Mouse (Mus musculus): ENCODE data around the gene Derl3. TPM values are rescaled to one million over a fixed set of nuclear protein-coding genes. Genes with fewer than 3 reads are reported as not detected.

Derl3 gene
- polyA plus RNA-seq, 2 experiments, result 3.0 to 6.7 TPM

GRCm38 (mm10) chr10:75937851-75938643 is 44.8 kb downstream of the Derl3 start:
- peaks cover 21% of the 10 kb centered on the region for H3K27me3 ChIP-seq (ENCODE audit: control insufficient read depth, insufficient read depth, low read length)
- H3K4me3 ChIP-seq (replicated peaks; ENCODE audit: low read length), result no peak overlapping the region
- no peak for DNase-seq (ENCODE audit: low spot score)
- H3K36me3 ChIP-seq (ENCODE audit: control insufficient read depth, insufficient read depth, low read length), result no peaks in the 10 kb centered on the region
- H3K9ac ChIP-seq (ENCODE audit: low read depth, low read length, severe bottlenecking), result no peak overlapping the region
- no peak for ATAC-seq (ENCODE audit: low FRiP score, low read depth)
- H3K4me1 ChIP-seq (ENCODE audit: control insufficient read depth, insufficient read depth, low read length), result peaks cover 4% of the 10 kb centered on the region
- H3K9me3 ChIP-seq (ENCODE audit: control insufficient read depth, low read length), result no peaks in the 10 kb centered on the region
- H3K4me2 ChIP-seq (replicated peaks; ENCODE audit: low read depth, low read length, severe bottlenecking), result no peak overlapping the region
- TF ChIP-seq POLR2A (IDR thresholded peaks at IDR 0.05; ENCODE audit: borderline replicate concordance, extremely low read depth, insufficient read depth, insufficient read length), result no peak
- H3K27ac ChIP-seq (replicated peaks; ENCODE audit: low read depth, low read length), result no peak overlapping the region
- WGBS, result 60% methylated on average over 10 of the region's 10 CpGs

GRCm38 (mm10) chr10:75939481-75940234 is 46.4 kb downstream of the Derl3 start:
- Histone ChIP-seq H3K9ac (ENCODE audit: low read depth, low read length, severe bottlenecking) (no peak overlapping the region), H3K4me2 (replicated peaks; ENCODE audit: low read depth, low read length, severe bottlenecking) (no peak overlapping the region), H3K27me3 (ENCODE audit: control insufficient read depth, insufficient read depth, low read length) (peaks cover 21% of the 10 kb centered on the region), H3K4me1 (ENCODE audit: control insufficient read depth, insufficient read depth, low read length) (peaks cover 4% of the 10 kb centered on the region), H3K9me3 (ENCODE audit: control insufficient read depth, low read length) (no peaks in the 10 kb centered on the region), H3K4me3 (replicated peaks; ENCODE audit: low read length) (no peak overlapping the region), H3K27ac (replicated peaks; ENCODE audit: low read depth, low read length) (no peak overlapping the region), H3K36me3 (ENCODE audit: control insufficient read depth, insufficient read depth, low read length) (no peaks in the 10 kb centered on the region)
- no peak for TF ChIP-seq POLR2A (IDR thresholded peaks at IDR 0.05; ENCODE audit: borderline replicate concordance, extremely low read depth, insufficient read depth, insufficient read length)
- DNase-seq (ENCODE audit: low spot score), result no peak
- WGBS, result 41% methylated on average over 9 of the region's 9 CpGs
- ATAC-seq (ENCODE audit: low FRiP score, low read depth), result no peak

- peaks cover 4% of the 10 kb centered on the region for H3K4me1 ChIP-seq (ENCODE audit: control insufficient read depth, insufficient read depth, low read length)
- WGBS, result 72% methylated on average over 5 of the region's 5 CpGs
- H3K27me3 ChIP-seq (ENCODE audit: control insufficient read depth, insufficient read depth, low read length), result peaks cover 21% of the 10 kb centered on the region
- no peak for DNase-seq (ENCODE audit: low spot score)
- H3K4me3 ChIP-seq (replicated peaks; ENCODE audit: low read length), result no peak within 1 kb of the TSS
- no peak for TF ChIP-seq POLR2A (IDR thresholded peaks at IDR 0.05; ENCODE audit: borderline replicate concordance, extremely low read depth, insufficient read depth, insufficient read length)
- ATAC-seq (ENCODE audit: low FRiP score, low read depth), result no peak
- H3K4me2 ChIP-seq (replicated peaks; ENCODE audit: low read depth, low read length, severe bottlenecking), result no peak within 1 kb of the TSS
- H3K9ac ChIP-seq (ENCODE audit: low read depth, low read length, severe bottlenecking), result no peak within 1 kb of the TSS
- no peak within 1 kb of the TSS for H3K27ac ChIP-seq (replicated peaks; ENCODE audit: low read depth, low read length)
- no peaks in the 10 kb centered on the region for H3K36me3 ChIP-seq (ENCODE audit: control insufficient read depth, insufficient read depth, low read length)
- H3K9me3 ChIP-seq (ENCODE audit: control insufficient read depth, low read length), result no peaks in the 10 kb centered on the region
These were observed 47.3 kb downstream of the Derl3 start, which contains the start of gene Gm867 for GRCm38 (mm10) chr10:75940520-75940919. Gene Gm867 (minus strand): TSS chr10:75940672.

GRCm38 (mm10) chr10:75941042-75941824 is 48.0 kb downstream of the Derl3 start:
- no peak overlapping the region for H3K4me2 ChIP-seq (replicated peaks; ENCODE audit: low read depth, low read length, severe bottlenecking)
- no peak for TF ChIP-seq POLR2A (IDR thresholded peaks at IDR 0.05; ENCODE audit: borderline replicate concordance, extremely low read depth, insufficient read depth, insufficient read length)
- no peaks in the 10 kb centered on the region for H3K36me3 ChIP-seq (ENCODE audit: control insufficient read depth, insufficient read depth, low read length)
- peaks cover 15% of the 10 kb centered on the region for H3K27me3 ChIP-seq (ENCODE audit: control insufficient read depth, insufficient read depth, low read length)
- no peaks in the 10 kb centered on the region for H3K9me3 ChIP-seq (ENCODE audit: control insufficient read depth, low read length)
- WGBS, result 78% methylated on average over 9 of the region's 9 CpGs
- H3K4me3 ChIP-seq (replicated peaks; ENCODE audit: low read length), result no peak overlapping the region
- H3K9ac ChIP-seq (ENCODE audit: low read depth, low read length, severe bottlenecking), result no peak overlapping the region
- H3K27ac ChIP-seq (replicated peaks; ENCODE audit: low read depth, low read length), result no peak overlapping the region
- ATAC-seq (ENCODE audit: low FRiP score, low read depth), result no peak
- no peaks in the 10 kb centered on the region for H3K4me1 ChIP-seq (ENCODE audit: control insufficient read depth, insufficient read depth, low read length)
- DNase-seq (ENCODE audit: low spot score), result no peak
